Mouse (Mus musculus) liver, embryonic 13.5 days (tissue): ENCODE results near the gene Pbx4. TPM values are rescaled to one million over a fixed set of nuclear protein-coding genes. Genes with fewer than 3 reads are reported as not detected.

ENCODE experiments used
- ATAC-seq: fragments of 200-750 bp; cut with Nextera tagmentation; 2 replicates; pipeline ENCODE4 v1.8.0; 2017; ENCODE audit warnings: low read depth, mild to moderate bottlenecking, moderate number of reproducible peaks, moderate library complexity
- DNase-seq: peaks from one replicate; pipeline ENCODE4 v3.0.0; 2022
- H3K27ac ChIP-seq: fragments of 300-500 bp; sonication (generic); 2 replicates; pipeline ENCODE4 v1.5.1; 2015; ENCODE audit warnings: moderate library complexity, mild to moderate bottlenecking, inconsistent platforms
- H3K27me3 ChIP-seq: fragments of 300-500 bp; sonication (generic); 2 replicates; pipeline ENCODE4 v1.6.1; 2015; ENCODE audit warnings: mild to moderate bottlenecking, inconsistent platforms
- H3K36me3 ChIP-seq: fragments of 300-500 bp; sonication (generic); 2 replicates; pipeline ENCODE4 v1.6.1; 2015; ENCODE audit warnings: mild to moderate bottlenecking, inconsistent platforms
- H3K4me1 ChIP-seq: fragments of 300-500 bp; sonication (generic); replicated peaks from 2 replicates; pipeline ENCODE4 v1.6.1; 2015; ENCODE audit warnings: inconsistent platforms
- H3K4me2 ChIP-seq: fragments of 300-500 bp; sonication (generic); 2 replicates; pipeline ENCODE4 v1.6.1; 2015; ENCODE audit warnings: inconsistent platforms, mild to moderate bottlenecking, moderate library complexity
- H3K4me3 ChIP-seq: fragments of 300-500 bp; sonication (generic); replicated peaks from 2 replicates; pipeline ENCODE4 v1.5.1; 2015; ENCODE audit warnings: mild to moderate bottlenecking, inconsistent platforms
- H3K9ac ChIP-seq: fragments of 300-500 bp; sonication (generic); 2 replicates; pipeline ENCODE4 v1.6.1; 2015; ENCODE audit warnings: mild to moderate bottlenecking, inconsistent platforms
- H3K9me3 ChIP-seq: fragments of 300-500 bp; sonication (generic); replicated peaks from 2 replicates; pipeline ENCODE4 v1.6.1; 2016; ENCODE audit warnings: inconsistent platforms
- WGBS: fragments of 180-500 bp; shearing (Covaris S2); methylation state at CpG from one replicate; pipeline ENCODE4 v1.1.7; 2015; ENCODE audit not compliant: insufficient replicate concordance; 5-methylcytosine and 5-hydroxymethylcytosine counted together
- polyA plus RNA-seq: library from polyadenylated mRNA; unstranded; fragments of >200 nt; fragmentation: Nextera tagmentation; extraction: Ambion mirVana; gene quantifications from 2 replicates; pipeline ENCODE4 v1.2.1, GENCODE M21; 2015

Pbx4 gene
- polyA plus RNA-seq, 1 experiment from 2014 or later, result 2.8 TPM

DNA sequence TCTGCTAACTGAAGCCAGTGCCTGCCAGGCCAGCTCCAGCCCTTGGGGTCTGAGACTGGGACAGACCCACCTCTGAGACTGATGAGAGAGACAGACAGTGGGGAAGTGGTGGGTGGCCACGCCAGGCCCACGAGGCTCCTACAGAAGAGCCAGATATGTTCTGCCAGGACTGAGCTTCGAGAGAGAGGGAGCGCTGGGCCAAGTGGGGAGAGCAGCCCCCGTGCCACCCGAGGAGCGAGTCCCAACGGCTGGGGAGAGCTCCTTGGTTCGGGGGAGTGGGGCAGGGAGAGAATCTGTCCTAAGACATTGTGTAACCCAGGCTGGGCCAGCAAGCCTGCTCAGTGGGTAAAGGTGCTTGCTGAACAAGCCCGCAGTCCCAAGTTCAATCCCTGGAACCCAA, 44.7 kb downstream of the Pbx4 start:
- ATAC-seq (no peak), DNase-seq (no peak)
- H3K9me3 ChIP-seq, result no peaks in the 10 kb centered on the region; the same call in 1 of the 2 replicates
- H3K36me3 ChIP-seq, result no peaks in the 10 kb centered on the region
- no peak overlapping the region for H3K4me2 ChIP-seq
- 63% methylated on average over 10 of the region's 10 CpGs for WGBS
- H3K4me1 ChIP-seq, result peaks cover 5% of the 10 kb centered on the region
- H3K9ac ChIP-seq, result no peak overlapping the region
- no peak overlapping the region for H3K27ac ChIP-seq
- peaks cover 61% of the 10 kb centered on the region for H3K27me3 ChIP-seq
- no peak overlapping the region for H3K4me3 ChIP-seq

DNA sequence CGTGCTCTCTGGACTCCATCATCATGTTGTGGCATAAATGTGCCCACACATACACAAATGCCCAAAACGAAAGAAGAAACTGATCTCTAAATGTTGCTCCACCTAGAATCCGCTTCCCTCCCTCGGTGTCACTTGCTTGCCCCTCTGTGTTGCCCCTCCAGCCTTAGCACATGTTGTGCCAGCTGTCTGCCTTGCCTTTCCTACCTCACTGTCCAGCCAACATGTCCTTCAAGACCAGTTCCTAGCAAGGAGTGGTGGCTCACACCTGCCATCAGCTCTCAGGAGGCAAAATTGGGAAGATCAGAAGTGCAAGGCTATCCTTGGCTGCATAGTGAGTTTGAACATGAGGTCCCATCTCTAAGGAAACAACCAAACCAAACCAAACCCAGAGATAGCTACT, 45.1 kb downstream of the Pbx4 start:
- Histone ChIP-seq H3K4me1 (peaks cover 9% of the 10 kb centered on the region), H3K9me3 (no peaks in the 10 kb centered on the region; the same call in 1 of the 2 replicates), H3K4me3 (no peak overlapping the region), H3K9ac (no peak overlapping the region), H3K27ac (no peak overlapping the region), H3K36me3 (no peaks in the 10 kb centered on the region), H3K27me3 (peaks cover 65% of the 10 kb centered on the region), H3K4me2 (no peak overlapping the region)
- DNase-seq, result no peak
- no peak for ATAC-seq
- 72% methylated on average over 4 of the region's 4 CpGs for WGBS

GRCm38 (mm10) chr8:69877992-69878391, 45.7 kb downstream of the Pbx4 start:
- 45% methylated on average over 3 of the region's 3 CpGs for WGBS
- Histone ChIP-seq H3K36me3 (no peaks in the 10 kb centered on the region), H3K27me3 (peaks cover 71% of the 10 kb centered on the region), H3K27ac (no peak overlapping the region), H3K4me3 (no peak overlapping the region), H3K4me1 (peaks cover 11% of the 10 kb centered on the region), H3K9me3 (no peaks in the 10 kb centered on the region; the same call in 1 of the 2 replicates), H3K9ac (no peak overlapping the region), H3K4me2 (no peak overlapping the region)
- ATAC-seq (no peak), DNase-seq (no peak)

DNA sequence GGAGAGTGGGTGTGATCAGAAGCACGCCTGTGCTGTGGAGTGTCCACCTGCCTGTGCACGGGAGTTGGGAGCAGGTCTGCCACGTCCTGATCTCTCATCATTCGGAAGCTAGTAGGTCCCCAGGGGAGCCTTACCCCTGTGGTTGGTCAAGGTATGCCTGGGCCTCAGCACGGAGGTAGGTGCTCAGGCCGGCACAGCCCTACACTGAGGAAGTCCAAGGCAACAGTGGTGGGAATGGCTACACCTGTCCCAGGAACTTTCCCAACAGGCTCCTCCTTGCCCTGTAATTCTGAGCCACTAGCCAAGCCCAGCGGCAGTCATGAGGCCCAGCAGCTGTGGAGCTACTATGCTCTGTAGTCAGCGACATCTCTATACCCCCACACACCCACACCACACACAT, 47.4 kb downstream of the Pbx4 start:
- WGBS, result 50% methylated on average over 8 of the region's 8 CpGs
- Histone ChIP-seq H3K9ac (no peak overlapping the region), H3K36me3 (no peaks in the 10 kb centered on the region), H3K4me2 (no peak overlapping the region), H3K27me3 (peaks cover 88% of the 10 kb centered on the region), H3K9me3 (no peaks in the 10 kb centered on the region; the same call in 1 of the 2 replicates), H3K27ac (no peak overlapping the region), H3K4me1 (peaks cover 11% of the 10 kb centered on the region), H3K4me3 (no peak overlapping the region)
- ATAC-seq (no peak), DNase-seq (no peak)

DNA sequence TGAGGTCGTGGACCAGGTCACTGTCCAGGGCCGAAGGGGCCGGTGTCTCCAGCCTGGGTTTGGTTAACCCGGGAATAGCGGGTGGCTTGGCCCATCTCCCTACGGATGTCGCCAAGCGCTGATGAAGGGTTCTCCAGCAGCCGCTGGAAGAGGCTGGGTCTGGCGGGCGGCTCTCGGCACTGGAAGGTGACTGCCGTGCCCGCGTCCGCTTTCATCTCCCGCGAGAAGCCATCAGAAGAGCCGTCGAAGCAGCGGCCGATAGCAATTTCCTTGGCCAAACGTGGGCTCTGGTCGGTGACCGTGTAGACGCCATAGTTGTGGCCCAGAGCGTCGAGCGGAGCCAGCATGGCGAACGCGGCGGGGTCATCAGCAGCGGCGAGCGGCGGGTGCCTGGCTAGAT, 48.5 kb downstream of the Pbx4 start:
- H3K4me2 ChIP-seq, result 0 out of 2 replicates have a peak overlapping the region, but pooled peaks have one; percentile 55
- no peak overlapping the region for H3K27ac ChIP-seq
- no peak overlapping the region for H3K9ac ChIP-seq
- WGBS, result 16% methylated on average over 37 of the region's 37 CpGs
- no peak for ATAC-seq
- DNase-seq, result no peak
- H3K9me3 ChIP-seq, result no peaks in the 10 kb centered on the region; the same call in 1 of the 2 replicates
- H3K27me3 ChIP-seq, result peaks cover 97% of the 10 kb centered on the region
- no peaks in the 10 kb centered on the region for H3K36me3 ChIP-seq
- H3K4me1 ChIP-seq, result peaks cover 11% of the 10 kb centered on the region
- peak overlapping the region; percentile 46; the same call in 1 of the 2 replicates for H3K4me3 ChIP-seq

DNA sequence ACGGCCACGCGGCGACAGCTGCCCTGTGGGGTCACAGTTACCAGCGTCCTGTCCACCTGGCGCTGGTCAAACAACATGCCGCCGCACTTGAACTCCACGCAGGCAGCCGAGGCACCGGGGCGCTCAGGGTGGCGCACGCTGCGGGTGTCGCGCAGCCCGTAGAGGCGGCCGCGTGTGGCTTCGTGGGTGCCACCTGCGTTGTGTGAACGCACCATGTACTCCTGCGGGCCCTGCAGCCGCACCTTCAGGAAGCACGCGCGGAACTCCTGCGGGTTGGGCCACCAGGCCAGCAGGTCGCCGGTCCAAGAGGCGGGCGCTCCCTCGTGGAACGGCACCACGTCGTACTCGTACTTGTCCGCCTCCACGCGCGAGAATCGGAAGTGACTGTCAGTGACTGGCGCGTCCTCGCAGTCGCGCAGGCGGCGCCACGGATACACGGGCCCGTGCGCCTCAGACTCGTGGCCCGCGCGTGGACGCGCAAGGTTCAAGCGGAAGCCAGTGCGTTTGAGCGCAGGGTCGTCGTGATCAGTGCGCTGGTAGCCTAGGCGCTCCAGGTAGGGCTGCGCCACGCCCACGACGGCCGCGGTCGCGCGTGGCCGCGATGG, 49.1 kb downstream of the Pbx4 start:
- peak overlapping the region; percentile 55 for H3K4me2 ChIP-seq
- no peak for ATAC-seq
- peak overlapping the region; percentile 46 for H3K4me3 ChIP-seq
- H3K27me3 ChIP-seq, result peaks cover 97% of the 10 kb centered on the region
- DNase-seq, result no peak
- H3K36me3 ChIP-seq, result no peaks in the 10 kb centered on the region
- H3K27ac ChIP-seq, result no peak overlapping the region
- H3K9ac ChIP-seq, result no peak overlapping the region
- peaks cover 11% of the 10 kb centered on the region for H3K4me1 ChIP-seq
- H3K9me3 ChIP-seq, result no peaks in the 10 kb centered on the region; the same call in 1 of the 2 replicates
- WGBS, result 21% methylated on average over 79 of the region's 79 CpGs

DNA sequence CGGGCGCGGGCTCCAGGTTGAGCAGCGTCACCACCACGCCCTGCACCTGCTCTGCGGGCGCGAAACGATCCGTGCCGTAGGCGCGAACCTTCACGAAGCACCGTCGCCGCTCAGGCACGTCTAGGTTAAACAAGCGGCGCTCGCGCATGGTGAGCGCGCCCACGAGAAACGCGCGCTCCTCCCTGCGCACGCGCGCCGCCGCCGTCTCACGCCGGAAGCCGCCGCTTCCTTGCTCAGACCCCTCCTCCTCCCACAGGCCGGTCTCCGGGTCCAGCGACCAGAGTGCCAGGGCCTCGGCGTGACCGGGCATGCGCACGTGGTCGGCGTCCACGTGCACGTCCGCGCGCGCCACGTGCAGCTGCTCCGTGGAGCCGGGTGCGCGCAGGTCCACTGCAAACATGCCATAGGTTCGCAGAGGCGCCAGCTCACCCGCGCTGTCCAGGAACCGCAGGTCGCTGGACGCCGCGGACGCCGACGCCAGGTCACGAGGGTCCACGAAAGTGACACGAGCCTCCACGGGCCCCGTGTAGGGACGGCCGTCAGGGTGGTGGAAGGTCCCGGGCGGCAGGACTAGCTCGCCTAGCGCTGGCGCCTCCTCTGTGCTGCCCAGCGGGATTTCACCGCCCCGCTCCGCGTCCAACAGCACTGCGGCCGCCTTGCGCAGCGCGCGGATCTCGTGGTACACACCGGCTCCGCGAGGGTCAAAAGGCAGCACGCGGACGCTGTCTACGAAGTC, 49.9 kb downstream of the Pbx4 start:
- H3K27me3 ChIP-seq, result peaks cover 99% of the 10 kb centered on the region
- WGBS, result 8% methylated on average over 103 of the region's 103 CpGs
- peak overlapping the region; percentile 55 for H3K4me2 ChIP-seq
- peaks cover 11% of the 10 kb centered on the region for H3K4me1 ChIP-seq
- ATAC-seq (no peak; the same call in 1 of the 2 replicates), DNase-seq (no peak)
- H3K4me3 ChIP-seq, result peak overlapping the region; percentile 46
- H3K36me3 ChIP-seq, result no peaks in the 10 kb centered on the region
- no peaks in the 10 kb centered on the region; the same call in 1 of the 2 replicates for H3K9me3 ChIP-seq
- H3K9ac ChIP-seq, result no peak overlapping the region
- no peak overlapping the region for H3K27ac ChIP-seq

- Histone ChIP-seq H3K27me3 (peaks cover 99% of the 10 kb centered on the region), H3K27ac (no peak overlapping the region), H3K9me3 (no peaks in the 10 kb centered on the region; the same call in 1 of the 2 replicates), H3K36me3 (no peaks in the 10 kb centered on the region), H3K4me2 (no peak overlapping the region), H3K4me3 (no peak overlapping the region), H3K9ac (no peak overlapping the region), H3K4me1 (peaks cover 20% of the 10 kb centered on the region)
- 16% methylated on average over 52 of the region's 52 CpGs for WGBS
- ATAC-seq (no peak; the same call in 1 of the 2 replicates), DNase-seq (no peak)
These were observed 50.7 kb downstream of the Pbx4 start for GRCm38 (mm10) chr8:69882833-69883600.

GRCm38 (mm10) chr8:69884141-69884540, 51.9 kb downstream of the Pbx4 start:
- Histone ChIP-seq H3K4me1 (peaks cover 30% of the 10 kb centered on the region), H3K4me3 (no peak overlapping the region), H3K9ac (no peak overlapping the region), H3K4me2 (no peak overlapping the region), H3K27me3 (peaks cover 100% of the 10 kb centered on the region), H3K9me3 (no peaks in the 10 kb centered on the region; the same call in 1 of the 2 replicates), H3K36me3 (no peaks in the 10 kb centered on the region), H3K27ac (no peak overlapping the region)
- ATAC-seq (no peak), DNase-seq (no peak)
- WGBS, result 48% methylated on average over 13 of the region's 13 CpGs

- peaks cover under 1% of the 10 kb centered on the region; the same call in 1 of the 2 replicates for H3K36me3 ChIP-seq
- H3K4me1 ChIP-seq, result peaks cover 27% of the 10 kb centered on the region
- no peak within 1 kb of the TSS for H3K27ac ChIP-seq
- ATAC-seq (no peak), DNase-seq (no peak)
- no peak within 1 kb of the TSS for H3K9ac ChIP-seq
- WGBS, result 3% methylated on average over 60 of the region's 60 CpGs
- peak within 1 kb of the TSS; percentile 33 for H3K4me2 ChIP-seq
- peak within 1 kb of the TSS; percentile 26 for H3K4me3 ChIP-seq
- peaks cover 92% of the 10 kb centered on the region for H3K27me3 ChIP-seq
- no peaks in the 10 kb centered on the region for H3K9me3 ChIP-seq
These were observed 55.3 kb downstream of the Pbx4 start, which contains the start of gene Cilp2 for GRCm38 (mm10) chr8:69887289-69888243. Cilp2 (minus strand) TSS chr8:69887687.
